Mouse (Mus musculus) mesoderm, embryonic 11.5 days (tissue): ENCODE measurements around the gene Tmem267.
"Not testable (repeated sequence)": the region's sequence is repeated elsewhere in the genome, so short reads cannot be mapped to it uniquely, and the experiment has no call there.

ENCODE experiments used
- DNase-seq: peaks from one replicate; pipeline ENCODE4 v3.0.0-alpha.2; 2012; ENCODE audit warnings: low read depth, low spot score

Gene Tmem267

GRCm38 (mm10) chr13:119487880-119488580 lies at the start of gene Tmem267, which contains the start of gene 3110070M22Rik:
Gene Tmem267 (plus strand): TSS chr13:119488039.
Gene 3110070M22Rik (minus strand): TSS chr13:119488383.
- peak; percentile 90 for DNase-seq

DNA sequence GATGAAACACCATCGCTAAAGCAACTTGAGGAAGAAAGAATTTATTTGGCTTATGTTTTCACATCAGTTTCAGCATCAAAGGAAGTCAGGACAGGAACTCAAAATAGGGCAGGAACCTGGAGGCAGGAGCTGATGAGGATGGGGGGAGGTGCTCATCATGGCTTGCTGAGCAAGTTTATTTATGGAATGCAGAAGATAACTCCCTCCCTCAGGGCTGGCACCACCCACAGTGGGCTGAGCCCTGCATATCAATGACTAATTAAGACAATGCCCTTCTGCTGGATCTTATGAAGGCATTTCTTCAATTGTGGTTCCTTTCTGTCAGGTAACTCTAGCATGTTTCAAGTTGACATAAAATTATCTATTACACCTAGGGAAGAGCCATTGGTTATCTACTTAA lies 45.6 kb upstream of the Tmem267 start:
- no peak for DNase-seq

DNA sequence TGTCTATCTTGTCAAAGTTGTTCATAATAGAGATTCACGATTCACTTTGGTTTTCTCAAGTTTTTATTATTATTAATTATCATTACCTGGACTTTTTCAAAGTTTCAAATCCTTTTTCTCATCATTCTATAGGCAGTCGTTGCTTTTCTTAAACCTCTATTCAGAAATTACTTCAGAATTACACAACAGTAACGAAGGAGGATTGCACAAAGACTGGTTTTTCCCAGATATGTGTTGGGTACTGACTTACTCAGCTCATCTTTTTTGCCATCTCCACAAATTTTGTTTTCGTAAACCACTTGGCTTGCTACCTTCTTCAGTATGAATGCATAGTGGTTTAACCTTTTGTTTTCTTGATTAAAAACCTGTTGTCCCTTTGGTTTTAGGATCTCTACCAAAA lies 34.3 kb upstream of the Tmem267 start:
- DNase-seq, result no peak

- DNase-seq, result no peak
Measured at GRCm38 (mm10) chr13:119455082-119455481, 32.8 kb upstream of the Tmem267 start.

GRCm38 (mm10) chr13:119456342-119456741 lies 31.5 kb upstream of the Tmem267 start:
- DNase-seq, result no peak

DNA sequence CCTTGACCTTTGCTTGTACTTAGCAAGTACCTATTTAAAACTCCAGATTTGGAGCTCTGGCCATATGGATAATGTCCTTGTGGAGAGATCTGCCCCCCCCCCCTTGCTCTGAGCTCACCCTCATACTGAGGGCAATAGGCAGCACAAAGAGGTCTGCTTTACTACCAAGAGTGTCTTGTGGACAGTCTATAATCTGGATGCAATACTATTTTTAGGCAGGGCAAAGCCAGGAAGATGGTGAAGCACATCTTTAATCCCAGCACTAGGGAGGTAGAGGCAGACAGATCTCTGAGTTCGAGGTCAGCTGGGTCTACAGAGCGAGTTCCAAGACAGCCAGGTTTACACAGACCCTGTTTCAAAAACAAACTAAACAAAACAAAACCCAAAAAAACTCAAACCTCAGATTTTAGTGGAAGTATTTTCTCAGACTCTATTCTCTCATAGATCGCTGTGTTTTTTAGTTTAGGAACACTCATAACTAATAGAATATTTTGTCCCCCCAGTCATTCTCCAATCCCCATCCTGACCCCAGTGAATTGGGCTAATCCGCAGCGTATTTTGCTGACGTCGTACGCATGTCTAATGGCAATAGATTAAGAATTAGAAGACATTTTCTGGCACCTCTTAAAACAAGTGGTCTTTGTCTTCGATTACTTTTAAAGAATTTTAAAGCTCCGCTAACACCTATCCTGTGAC lies 25.8 kb upstream of the Tmem267 start:
- no peak for DNase-seq

- DNase-seq, result peak; percentile 93
Measured at GRCm38 (mm10) chr13:119462596-119463560, 25.0 kb upstream of the Tmem267 start, which contains the start of gene 4833420G17Rik. Gene 4833420G17Rik (plus strand): TSS chr13:119462768.

- no peak for DNase-seq
Measured at GRCm38 (mm10) chr13:119476631-119477030, 11.2 kb upstream of the Tmem267 start.

GRCm38 (mm10) chr13:119477789-119478188 lies 10.1 kb upstream of the Tmem267 start:
- DNase-seq, result no peak

- DNase-seq, result peak; percentile 22
Measured at GRCm38 (mm10) chr13:119487354-119487753, 485 bp upstream of the Tmem267 start.

DNA sequence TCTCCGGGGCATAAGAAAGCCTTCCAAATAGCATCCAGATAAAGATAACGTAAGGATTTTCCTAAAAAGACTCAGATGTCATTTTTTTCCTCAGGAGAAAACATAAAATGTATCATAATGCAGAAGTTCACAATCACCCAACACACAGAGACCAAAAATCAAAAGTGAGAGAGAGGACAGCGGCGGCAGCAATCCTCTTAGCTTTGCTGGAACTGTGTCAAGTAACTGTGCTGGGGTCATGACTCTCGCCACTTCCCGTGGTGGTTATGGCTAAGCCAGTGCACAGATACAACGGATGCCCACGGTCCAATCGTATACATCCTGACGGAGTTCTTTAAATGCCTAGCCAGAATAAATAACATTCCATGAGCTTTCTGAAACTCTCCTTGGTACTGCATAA lies 4.2 kb downstream of the Tmem267 start:
- not testable (repeated sequence) for DNase-seq

- not testable (repeated sequence) for DNase-seq
Measured at GRCm38 (mm10) chr13:119494938-119495337, 7.1 kb downstream of the Tmem267 start.

- peak; percentile 87 for DNase-seq
Measured at GRCm38 (mm10) chr13:119596321-119597211, 108.7 kb downstream of the Tmem267 start.

GRCm38 (mm10) chr13:119598466-119598865 lies 110.6 kb downstream of the Tmem267 start:
- peak; percentile 53 for DNase-seq

DNA sequence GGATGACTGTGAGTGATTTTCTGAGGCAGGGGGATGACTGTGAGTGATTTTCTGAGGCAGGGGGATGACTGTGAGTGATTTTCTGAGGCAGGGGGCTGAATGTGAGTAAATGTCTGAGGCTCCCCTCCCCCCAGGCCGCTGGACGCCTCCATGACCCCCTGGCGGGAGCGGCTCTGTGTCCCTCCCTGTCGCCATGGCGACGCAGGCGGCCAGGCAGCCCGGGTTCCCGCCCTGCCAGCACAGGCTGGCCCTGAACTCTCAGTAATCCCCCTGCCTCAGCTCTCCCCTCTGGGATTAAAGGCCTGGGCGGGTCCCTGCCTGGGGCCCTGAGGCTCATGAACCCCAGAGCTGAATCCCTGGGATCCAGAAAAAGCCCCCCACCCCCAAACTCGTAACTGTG lies 111.2 kb downstream of the Tmem267 start:
- not testable (repeated sequence) for DNase-seq

DNA sequence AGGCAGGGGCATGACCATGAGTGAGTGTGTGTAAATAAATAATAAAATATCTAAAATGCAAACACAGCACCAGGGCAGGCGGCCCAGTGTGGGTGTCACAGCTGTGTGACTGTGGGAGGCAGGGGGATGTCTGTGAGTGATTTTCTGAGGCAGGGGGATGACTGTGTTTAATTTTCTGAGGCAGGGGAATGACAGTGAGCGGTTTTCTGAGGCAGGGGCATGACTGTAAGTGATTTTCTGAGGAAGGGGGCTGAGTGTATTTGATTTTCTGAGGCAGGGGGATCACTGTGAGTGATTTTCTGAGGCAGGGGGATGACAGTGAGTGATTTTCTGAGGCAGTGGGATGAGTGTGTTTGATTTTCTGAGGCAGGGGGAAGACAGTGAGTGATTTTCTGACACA lies 111.7 kb downstream of the Tmem267 start:
- not testable (repeated sequence) for DNase-seq

DNA sequence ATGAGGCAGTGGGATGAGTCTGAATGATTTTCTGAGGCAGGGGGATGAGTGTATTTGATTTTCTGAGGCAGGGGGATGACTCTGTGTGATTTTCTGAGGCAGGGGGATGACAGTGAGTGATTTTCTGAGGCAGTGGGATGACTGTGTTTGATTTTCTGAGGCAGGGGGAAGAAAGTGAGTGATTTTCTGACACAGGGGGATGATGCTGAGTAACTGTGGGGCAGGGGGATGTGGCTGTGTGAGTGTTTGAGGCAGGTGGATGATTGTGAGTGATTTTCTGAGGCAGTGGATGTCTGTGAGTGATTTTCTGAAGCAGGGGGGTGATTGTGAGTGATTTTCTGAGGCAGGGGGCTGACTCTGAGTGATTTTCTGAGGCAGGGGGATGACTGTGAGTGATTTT lies 112.3 kb downstream of the Tmem267 start:
- DNase-seq, result peak; percentile 83

- DNase-seq, result peak; percentile 83
Measured at GRCm38 (mm10) chr13:119602688-119603331, 115.0 kb downstream of the Tmem267 start.

DNA sequence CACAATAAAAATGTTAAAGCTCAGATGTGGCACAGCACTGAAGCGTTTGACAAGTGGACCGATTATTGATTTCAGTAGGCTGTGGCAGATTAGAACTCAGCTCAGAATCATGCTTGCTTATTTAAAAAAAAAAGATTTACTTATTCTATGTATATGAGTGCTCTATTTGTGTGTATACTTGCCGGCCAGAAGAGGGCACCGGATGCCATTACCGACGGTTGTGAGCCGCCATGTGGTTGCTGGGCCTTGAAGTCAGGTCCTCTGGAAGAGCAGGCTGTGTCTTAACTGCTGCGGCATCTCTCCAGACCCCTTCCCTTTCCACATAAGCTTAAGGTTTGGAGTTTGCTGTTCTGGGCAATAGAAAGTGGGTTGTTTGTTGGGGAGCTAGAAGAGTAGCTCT lies 116.1 kb downstream of the Tmem267 start:
- DNase-seq, result not testable (repeated sequence)

DNA sequence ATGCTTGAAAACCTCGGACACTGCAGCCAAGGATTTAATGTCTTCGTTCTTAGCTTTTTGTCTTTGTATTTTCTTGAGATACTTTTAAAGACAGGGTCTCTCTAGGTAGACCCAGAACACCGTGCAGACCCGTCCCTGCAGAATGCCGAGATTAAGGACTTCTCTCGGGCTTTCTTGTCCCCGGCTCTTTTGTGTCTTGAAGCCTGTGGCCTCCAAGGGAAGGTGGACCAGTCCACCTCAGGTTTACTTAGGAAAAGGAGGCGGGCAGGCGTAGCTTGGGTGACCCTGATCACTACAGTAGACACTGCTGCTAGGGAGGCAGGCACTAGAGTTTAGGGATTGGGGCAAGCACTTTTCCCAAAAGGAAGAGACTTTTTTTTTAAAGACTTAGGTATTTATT lies 116.5 kb downstream of the Tmem267 start:
- DNase-seq, result not testable (repeated sequence)
